Mouse (Mus musculus): ENCODE data around the gene Gm20594. TPM values are rescaled to one million over a fixed set of nuclear protein-coding genes. Genes with fewer than 3 reads are reported as not detected.

Gene Gm20594
- polyA plus RNA-seq (2015; fragmentation: Nextera tagmentation; extraction: Ambion mirVana), result not detected in 2 replicates

DNA sequence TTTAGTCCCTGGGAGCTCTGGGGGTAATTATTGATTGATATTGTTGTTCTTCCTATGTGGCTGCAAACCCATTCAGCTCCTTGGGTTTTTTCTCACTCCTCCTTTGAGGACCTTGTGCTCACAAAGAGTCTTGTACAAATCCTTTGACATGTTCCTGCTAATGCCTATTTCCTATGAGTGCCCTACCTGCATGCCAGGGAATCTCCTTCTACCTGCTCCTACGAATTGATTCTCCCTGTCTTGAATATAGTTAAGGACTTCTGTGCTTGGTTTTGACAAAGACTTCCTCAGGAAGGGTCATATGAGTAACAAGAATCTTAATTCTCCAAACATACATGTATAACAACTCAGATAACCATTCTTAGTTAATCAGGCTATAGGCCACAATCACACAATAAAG is at the start of gene Gm20594:
Gene Gm20594 (plus strand): TSS at position 301 of the 400 bp plus-strand sequence.
- no peaks in the 10 kb centered on the region for H3K9me3 ChIP-seq (ENCODE audit: control insufficient read depth)
- H3K27me3 ChIP-seq (replicated peaks; ENCODE audit: control insufficient read depth, insufficient read depth, low read length), result no peaks in the 10 kb centered on the region
- H3K36me3 ChIP-seq (ENCODE audit: control insufficient read depth, insufficient read depth), result no peaks in the 10 kb centered on the region
- TF ChIP-seq CTCF (IDR thresholded peaks at IDR 0.05; ENCODE audit: low read depth), result no peak
- no peak within 1 kb of the TSS for H3K27ac ChIP-seq (ENCODE audit: low read depth, low read length)
- H3K4me1 ChIP-seq (replicated peaks; ENCODE audit: control insufficient read depth, insufficient read depth, low read length), result no peaks in the 10 kb centered on the region
- no peak within 1 kb of the TSS for H3K4me3 ChIP-seq (ENCODE audit: low read depth, low read length)
- no peak within 1 kb of the TSS for H3K4me2 ChIP-seq (replicated peaks; ENCODE audit: low read depth)
- H3K9ac ChIP-seq (ENCODE audit: low read depth, low read length), result no peak within 1 kb of the TSS
- WGBS, result 70% methylated on average over 1 of the region's 1 CpGs
- ATAC-seq, result no peak

DNA sequence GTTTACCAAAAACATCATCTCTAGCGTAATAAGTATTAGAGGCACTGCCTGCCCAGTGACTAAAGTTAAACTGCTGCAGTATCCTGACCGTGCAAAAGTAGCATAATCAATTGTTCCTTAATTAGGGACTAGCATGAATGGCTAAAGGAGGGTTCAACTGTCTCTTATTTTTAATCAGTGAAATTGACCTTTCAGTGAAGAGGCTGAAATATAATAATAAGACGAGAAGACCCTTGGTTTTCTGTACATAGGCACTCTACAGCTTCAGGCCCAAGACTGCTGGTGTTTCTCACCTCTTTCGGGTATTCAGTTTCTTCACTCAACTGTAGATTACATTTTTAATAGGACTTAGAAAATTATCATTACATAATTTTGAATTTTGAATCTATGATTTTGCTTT is 398 bp downstream of the Gm20594 start:
- Histone ChIP-seq H3K9me3 (ENCODE audit: control insufficient read depth) (no peaks in the 10 kb centered on the region), H3K4me2 (replicated peaks; ENCODE audit: low read depth) (no peak overlapping the region), H3K4me3 (ENCODE audit: low read depth, low read length) (no peak overlapping the region), H3K4me1 (replicated peaks; ENCODE audit: control insufficient read depth, insufficient read depth, low read length) (no peaks in the 10 kb centered on the region), H3K27me3 (replicated peaks; ENCODE audit: control insufficient read depth, insufficient read depth, low read length) (no peaks in the 10 kb centered on the region), H3K36me3 (ENCODE audit: control insufficient read depth, insufficient read depth) (no peaks in the 10 kb centered on the region), H3K27ac (ENCODE audit: low read depth, low read length) (no peak overlapping the region), H3K9ac (ENCODE audit: low read depth, low read length) (no peak overlapping the region)
- peak; percentile 89 for ATAC-seq
- no peak for TF ChIP-seq CTCF (IDR thresholded peaks at IDR 0.05; ENCODE audit: low read depth)
- WGBS, result 86% methylated on average over 4 of the region's 4 CpGs

DNA sequence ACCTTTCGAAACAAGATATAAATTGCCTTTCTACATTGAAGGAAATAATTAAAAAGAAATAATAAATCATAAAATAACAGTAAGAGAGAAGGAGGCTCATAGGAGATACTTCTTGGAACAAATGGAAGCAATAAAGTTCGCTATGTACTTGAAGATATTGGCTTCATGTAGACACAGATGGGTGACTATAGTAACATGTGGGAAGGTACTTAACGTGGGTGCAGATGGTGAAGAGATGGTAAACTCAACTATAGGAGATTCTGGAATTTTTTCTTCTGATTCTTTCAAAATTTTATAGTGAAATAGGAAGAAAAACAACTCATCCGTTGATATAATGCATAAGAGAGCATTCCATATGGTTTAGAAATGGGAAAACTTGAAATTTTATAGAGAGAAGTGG is 16.1 kb downstream of the Gm20594 start:
- H3K27ac ChIP-seq (ENCODE audit: low read depth, low read length), result no peak overlapping the region
- H3K27me3 ChIP-seq (replicated peaks; ENCODE audit: control insufficient read depth, insufficient read depth, low read length), result no peaks in the 10 kb centered on the region
- H3K9me3 ChIP-seq (ENCODE audit: control insufficient read depth), result 0 out of 2 replicates have a peak, but pooled peaks cover 4% of the 10 kb centered on the region
- no peak overlapping the region for H3K4me2 ChIP-seq (replicated peaks; ENCODE audit: low read depth)
- no peak for ATAC-seq
- no peak overlapping the region for H3K9ac ChIP-seq (ENCODE audit: low read depth, low read length)
- H3K4me1 ChIP-seq (replicated peaks; ENCODE audit: control insufficient read depth, insufficient read depth, low read length), result no peaks in the 10 kb centered on the region
- H3K36me3 ChIP-seq (ENCODE audit: control insufficient read depth, insufficient read depth), result no peaks in the 10 kb centered on the region
- no peak for TF ChIP-seq CTCF (IDR thresholded peaks at IDR 0.05; ENCODE audit: low read depth)
- no peak overlapping the region for H3K4me3 ChIP-seq (ENCODE audit: low read depth, low read length)
- WGBS, result 78% methylated on average over 4 of the region's 4 CpGs

DNA sequence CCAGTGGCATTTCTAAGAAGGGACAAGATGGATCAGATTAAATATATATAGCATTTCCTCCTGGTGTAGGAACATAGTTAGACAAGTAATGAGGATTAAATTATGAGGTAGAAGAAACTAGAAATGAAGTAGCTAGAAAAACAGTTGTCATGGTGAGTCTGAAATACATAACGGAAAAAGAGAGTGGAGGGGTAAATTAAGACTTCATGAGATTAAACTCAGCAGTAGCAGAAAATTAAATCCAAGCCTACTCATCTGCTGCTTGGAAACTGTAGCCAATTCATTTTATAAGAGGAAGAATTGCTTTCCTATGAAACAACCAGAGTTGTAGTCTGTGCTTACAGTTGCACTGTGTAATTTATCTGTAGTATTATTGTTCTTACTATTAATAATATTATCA is 29.1 kb downstream of the Gm20594 start:
- H3K4me3 ChIP-seq (ENCODE audit: low read depth, low read length), result no peak overlapping the region
- no peaks in the 10 kb centered on the region for H3K9me3 ChIP-seq (ENCODE audit: control insufficient read depth)
- no peak for TF ChIP-seq CTCF (IDR thresholded peaks at IDR 0.05; ENCODE audit: low read depth)
- no peaks in the 10 kb centered on the region for H3K36me3 ChIP-seq (ENCODE audit: control insufficient read depth, insufficient read depth)
- H3K4me2 ChIP-seq (replicated peaks; ENCODE audit: low read depth), result no peak overlapping the region
- no peak overlapping the region for H3K9ac ChIP-seq (ENCODE audit: low read depth, low read length)
- H3K4me1 ChIP-seq (replicated peaks; ENCODE audit: control insufficient read depth, insufficient read depth, low read length), result no peaks in the 10 kb centered on the region
- no peak for ATAC-seq
- no peaks in the 10 kb centered on the region for H3K27me3 ChIP-seq (replicated peaks; ENCODE audit: control insufficient read depth, insufficient read depth, low read length)
- WGBS, result 89% methylated on average over 1 of the region's 1 CpGs
- no peak overlapping the region for H3K27ac ChIP-seq (ENCODE audit: low read depth, low read length)

Other genes starting within 250 kb of the Gm20594 start
- 0.30 and 0.51 TPM in 2 replicates for gene Lrrtm4, start 201.0 kb downstream of the Gm20594 start, polyA plus RNA-seq (2015; fragmentation: Nextera tagmentation; extraction: Ambion mirVana)

Measured in intestine, postnatal 0 days (tissue).